Mouse (Mus musculus): Measurements from ENCODE around the gene Dll1.

Dll1 gene

DNA sequence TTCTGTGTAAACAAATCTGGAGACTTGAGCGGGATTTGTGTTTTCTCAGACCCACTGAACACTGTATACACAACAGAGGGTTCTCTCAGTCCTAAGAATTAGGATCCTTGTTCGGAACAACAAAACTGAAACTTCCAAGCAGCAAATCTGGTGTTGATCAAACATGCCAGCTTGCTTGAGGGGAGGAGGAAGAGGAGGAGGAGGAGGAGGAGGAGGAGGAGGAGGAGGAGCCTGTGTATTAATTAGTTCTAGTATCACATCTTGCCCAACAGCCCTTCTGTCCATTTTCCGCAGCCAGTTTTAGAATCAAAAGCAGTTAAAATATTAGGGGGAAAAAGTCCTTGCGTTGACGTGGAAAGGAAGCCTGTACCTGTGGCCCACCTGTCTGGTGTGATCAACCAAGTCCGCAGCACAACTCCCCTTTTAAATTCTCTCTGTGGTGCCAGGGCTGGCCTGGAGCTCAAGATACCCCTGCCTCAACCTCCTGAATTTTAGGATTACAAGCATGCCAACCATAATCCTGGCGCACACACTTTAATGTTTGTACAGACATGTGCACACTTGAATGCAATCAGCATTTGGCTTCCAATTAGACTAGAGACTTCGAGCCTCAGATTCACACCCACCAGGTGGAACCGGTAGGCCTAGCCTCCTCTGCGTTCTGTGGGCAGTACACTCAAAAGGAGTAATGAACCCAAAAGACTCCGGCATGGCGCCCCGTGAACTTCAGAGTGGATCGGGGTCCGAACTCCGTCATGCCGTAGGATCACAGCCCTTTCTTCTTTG lies 3.3 kb upstream of the Dll1 start:
- in situ Hi-C loops (cut with MboI; ENCODE audit: low sequenced_read_pairs), result no loop called here

- in situ Hi-C loops (cut with MboI; ENCODE audit: low sequenced_read_pairs), result no loop called here
Observed at GRCm38 (mm10) chr17:15378413-15379109, 1.9 kb upstream of the Dll1 start.

GRCm38 (mm10) chr17:15377901-15378300 lies 1.2 kb upstream of the Dll1 start:
- in situ Hi-C loops (cut with MboI; ENCODE audit: low sequenced_read_pairs), result no loop called here

DNA sequence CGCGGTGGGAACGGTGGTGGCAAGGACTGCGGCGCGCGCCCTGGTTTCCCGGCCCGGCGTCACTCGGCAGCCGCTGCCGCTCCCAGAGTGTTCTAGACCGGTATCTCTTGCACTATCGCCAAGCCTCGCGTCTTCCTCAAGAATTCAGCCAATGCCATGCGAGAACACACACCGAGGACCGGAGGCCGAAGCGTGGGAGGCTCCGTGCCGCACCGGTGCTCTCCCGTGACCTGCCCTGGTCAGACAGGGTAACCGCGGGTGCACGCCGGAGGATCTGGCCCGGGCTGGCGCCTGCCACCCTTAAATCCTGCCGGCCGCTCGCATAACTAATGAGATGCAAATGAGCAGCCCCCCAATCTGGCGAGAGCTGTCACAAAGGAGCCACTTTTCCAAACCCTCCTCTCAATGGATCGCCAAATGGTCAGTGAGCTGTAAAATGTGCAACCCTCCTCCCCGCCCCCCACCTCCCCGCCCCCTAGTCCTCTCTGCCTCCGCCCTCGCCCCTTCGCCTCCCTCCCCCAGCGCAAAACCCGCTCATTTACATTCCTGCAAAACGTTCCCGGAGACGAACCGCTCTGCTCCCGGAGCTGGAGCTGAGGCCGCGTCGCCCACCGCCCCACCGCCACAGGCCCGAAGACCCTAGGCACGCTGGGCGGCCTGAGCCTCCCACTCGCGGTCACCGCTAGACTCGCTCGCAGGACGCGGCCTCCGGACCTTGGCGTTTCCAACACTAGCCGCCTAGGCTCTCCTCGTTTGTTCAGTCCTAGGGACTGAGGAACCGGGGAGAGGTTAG lies 775 bp downstream of the Dll1 start:
- in situ Hi-C loops (cut with MboI; ENCODE audit: low sequenced_read_pairs), result no loop called here

DNA sequence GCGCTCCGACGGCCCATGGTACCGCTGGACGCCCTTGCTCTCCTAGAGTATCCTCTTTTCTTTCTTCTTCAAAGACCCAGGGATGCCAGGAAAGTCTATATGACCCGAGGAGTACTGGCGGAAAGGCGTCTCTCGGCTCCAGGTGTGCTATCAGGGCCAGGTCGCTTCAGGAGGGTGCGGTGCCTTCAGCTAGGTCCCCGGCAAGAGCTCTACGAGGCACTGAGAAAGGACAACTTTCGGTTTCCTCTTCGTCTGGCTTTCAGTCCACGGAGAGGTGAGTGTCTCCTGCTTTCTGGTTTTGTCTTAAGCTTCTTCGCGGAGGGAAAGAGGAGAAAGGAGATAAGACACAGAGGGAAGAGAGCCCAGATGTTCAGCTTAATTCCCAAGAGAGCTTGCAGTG lies 1.4 kb downstream of the Dll1 start:
- in situ Hi-C loops (cut with MboI; ENCODE audit: low sequenced_read_pairs), result no loop called here

DNA sequence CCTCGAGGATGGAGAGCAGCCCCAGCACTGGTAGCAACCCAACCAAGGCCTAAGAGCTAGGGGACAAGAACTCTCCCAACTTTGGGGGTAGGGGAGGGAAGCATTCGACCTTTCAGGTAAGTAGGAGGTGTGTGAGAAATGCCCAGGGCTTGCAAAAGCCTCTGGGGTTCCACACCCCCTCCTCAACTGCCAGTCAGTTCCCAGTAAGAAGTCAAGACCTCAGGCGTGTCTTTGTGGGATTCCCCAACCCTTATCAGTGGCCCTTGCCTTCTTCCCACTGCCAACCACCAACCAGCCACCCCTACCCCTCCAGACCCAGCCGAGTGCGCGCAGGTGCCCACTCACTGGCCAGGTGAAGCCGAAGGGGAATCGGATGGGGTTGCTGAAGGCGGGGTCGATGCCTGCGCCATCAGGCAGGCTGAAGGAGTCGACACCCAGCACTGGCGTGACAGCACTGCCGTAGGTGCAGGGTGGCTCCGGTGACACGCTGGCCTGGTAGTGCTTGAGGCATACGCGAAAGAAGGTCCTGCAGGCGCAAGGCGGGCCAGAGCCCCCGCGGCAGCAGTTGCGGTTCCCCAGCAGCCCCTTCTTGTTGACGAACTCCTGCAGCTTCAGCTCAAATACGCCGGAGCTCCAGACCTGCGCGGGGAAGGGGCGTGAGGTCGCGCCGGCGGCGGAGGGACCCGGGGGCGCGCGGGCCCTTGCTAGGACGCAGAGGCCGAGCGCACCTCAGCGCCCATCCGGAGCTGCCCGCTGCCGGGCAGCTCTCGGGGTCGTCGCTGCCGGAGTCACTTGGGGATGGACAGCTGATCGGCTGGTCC lies 2.1 kb downstream of the Dll1 start:
- in situ Hi-C loops (cut with MboI; ENCODE audit: low sequenced_read_pairs), result no loop called here

DNA sequence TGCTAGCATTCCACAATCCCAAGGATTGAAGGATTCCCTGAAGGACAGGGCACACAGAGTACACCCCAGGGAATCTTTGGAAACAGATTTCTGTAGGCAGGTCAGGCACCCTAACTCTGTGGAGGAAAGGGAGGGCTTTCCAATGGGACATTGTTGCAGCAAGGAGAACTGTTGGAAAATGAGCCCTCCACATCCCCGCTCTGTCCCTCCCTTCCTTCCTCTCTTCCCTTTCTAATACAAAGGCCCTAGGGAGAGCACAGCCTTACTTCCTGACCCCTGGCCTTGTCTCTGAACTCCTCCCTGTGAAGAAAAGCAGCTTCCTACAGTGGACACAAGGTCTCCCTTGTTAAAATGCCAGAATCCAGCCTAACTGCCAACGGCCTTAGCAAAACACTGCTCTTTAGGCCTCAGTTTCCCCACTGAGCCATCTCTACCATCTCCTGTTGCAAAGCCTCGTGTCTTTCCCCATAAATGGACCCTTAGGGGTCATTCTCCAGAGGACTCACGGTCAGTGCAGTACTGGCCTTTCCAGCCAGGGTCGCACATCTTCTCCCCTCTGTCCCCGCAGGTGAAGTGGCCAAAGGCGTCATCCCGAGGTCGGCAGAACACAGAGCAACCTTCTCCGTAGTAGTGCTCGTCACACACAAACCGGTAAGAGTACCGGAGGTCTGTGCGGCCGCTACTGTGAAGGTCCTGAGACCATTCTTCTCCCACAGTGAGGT lies 3.6 kb downstream of the Dll1 start:
- in situ Hi-C loops (cut with MboI; ENCODE audit: low sequenced_read_pairs), result no loop called here

GRCm38 (mm10) chr17:15371967-15372835 lies 4.5 kb downstream of the Dll1 start:
- in situ Hi-C loops (cut with MboI; ENCODE audit: low sequenced_read_pairs), result no loop called here

DNA sequence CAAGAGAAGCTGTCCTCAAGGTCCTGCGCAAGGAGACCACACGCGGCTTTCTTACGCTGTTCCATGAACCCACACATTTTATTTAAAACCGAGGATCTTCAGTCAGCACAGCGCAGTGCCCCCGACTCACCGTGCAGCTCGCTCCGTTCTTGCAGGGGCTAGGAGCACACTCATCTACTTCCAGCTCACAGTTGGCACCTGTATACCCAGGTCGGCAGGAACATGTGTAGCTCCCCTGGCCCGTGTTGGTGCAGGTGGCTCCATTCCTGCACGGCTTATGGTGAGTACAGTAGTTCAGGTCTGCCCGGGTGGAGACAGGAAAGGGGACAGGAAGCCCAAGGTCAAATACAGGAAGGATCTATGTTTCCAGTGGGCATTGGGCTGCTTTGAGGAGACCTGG lies 6.3 kb downstream of the Dll1 start:
- in situ Hi-C loops (cut with MboI; ENCODE audit: low sequenced_read_pairs), result no loop called here

DNA sequence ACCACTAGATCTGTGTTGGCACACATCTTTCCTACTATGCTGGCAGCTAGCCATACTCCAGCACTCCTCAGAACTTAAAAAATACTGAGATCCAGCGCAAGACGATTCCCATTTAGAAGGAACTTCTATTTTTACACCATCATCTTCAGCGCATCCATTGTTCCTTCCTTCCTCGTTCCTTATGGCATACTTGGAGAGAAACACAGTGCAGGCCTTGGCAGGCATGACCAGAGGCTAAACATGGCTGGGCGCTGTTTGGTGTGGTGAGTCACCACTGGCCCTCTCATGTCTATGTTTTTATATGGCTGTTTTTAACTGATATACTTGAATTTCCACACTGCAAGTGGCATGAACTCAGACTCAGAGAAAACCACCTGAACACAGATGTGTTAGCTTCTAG lies 11.0 kb downstream of the Dll1 start:
- in situ Hi-C loops (cut with MboI; ENCODE audit: low sequenced_read_pairs), result no loop called here

- in situ Hi-C loops (cut with MboI; ENCODE audit: low sequenced_read_pairs), result no loop called here
Observed at GRCm38 (mm10) chr17:15363656-15364055, 13.0 kb downstream of the Dll1 start.

DNA sequence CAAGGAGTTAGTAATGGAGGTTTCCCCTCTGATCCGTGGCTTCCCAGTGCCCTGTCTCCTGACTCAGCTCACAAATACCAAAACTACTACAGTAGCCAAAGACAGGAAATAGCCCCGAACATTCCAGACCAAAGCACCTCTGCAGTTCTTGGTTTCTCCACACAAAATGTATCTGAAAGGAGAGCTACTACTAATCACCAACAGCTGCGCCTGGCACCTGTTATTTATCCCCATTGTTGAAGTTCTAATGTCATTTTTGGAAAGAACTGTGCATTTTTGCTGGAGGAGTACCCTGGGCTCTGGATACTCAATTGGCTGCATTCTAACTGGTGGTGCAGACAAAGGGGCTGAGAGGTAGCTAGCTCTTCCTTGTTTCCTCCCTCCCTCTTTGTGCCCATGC lies 19.6 kb downstream of the Dll1 start:
- in situ Hi-C loops (cut with MboI; ENCODE audit: low sequenced_read_pairs), result no loop called here

DNA sequence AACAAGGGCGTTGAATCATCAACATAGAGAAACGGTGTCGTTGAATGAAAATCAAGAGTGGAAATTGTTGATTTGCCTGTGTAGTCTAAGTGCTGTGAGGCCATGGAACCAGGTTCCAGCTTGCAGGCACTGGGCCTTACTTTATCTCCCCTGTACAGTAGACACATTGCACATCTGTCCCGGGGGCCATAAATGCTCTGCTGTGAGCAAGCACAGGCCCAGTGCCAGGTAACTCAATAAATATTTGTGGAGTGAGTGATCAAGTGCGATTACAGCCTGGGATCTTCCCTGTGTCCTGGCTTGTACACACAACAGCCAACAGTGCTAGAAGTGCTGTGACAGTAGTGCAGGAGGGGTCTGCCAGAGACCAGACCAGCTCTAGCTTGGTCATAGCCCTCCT lies 20.1 kb downstream of the Dll1 start:
- in situ Hi-C loops (cut with MboI; ENCODE audit: low sequenced_read_pairs), result no loop called here

GRCm38 (mm10) chr17:15355072-15355471 lies 21.6 kb downstream of the Dll1 start:
- in situ Hi-C loops (cut with MboI; ENCODE audit: low sequenced_read_pairs), result no loop called here

DNA sequence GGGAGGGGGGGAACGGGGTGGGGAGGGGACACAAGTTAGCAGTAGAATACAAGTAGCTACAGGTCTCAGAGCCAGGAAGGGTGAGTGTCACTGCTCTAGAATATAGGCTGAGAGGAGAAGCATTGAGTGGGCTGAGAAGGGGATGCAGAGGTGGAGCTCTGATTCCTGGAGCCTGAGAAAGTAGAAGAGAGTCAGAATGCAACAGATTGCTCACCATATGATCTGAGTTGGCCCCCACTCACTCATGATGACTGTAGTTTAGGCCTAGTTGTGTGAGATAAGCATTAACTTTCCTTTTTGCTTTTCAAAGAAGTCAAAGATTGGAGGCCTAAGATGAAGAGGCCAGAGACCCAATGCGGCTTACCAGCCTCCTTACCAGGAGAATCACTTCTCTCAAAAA lies 22.7 kb downstream of the Dll1 start:
- in situ Hi-C loops (cut with MboI; ENCODE audit: low sequenced_read_pairs), result no loop called here

DNA sequence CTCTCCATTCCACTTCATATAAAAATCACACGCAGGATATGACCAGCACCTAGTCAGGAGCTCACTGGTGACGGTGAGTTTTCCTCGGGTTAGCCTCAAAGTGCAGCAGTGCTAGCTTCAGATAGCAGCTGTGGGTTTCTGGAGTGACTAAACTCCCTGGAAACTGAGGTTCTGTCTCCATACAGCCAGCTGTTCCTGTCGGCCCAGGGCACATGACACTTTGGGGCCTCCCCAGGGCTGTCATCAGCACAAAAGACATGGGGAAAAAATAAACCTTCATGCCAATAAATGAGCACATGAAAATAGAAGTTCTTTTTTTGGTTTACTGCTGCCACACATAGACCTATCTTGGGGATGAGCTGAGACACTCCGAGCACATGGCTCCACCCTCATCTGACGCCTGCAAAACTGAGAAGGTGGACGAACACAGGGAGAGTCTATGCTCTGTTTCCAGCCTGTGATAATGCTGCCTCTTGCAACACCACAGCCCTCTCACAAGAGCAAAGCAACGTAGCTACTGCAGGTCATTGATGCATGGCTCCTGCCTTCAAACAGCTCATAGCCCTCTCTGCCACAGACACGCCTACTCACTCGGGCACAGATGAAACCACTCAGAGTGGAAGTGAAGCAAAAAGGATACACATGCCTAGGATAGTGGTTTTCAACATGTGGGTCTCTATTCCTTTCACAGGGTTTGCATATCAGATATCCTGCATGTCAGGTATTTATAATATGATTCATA lies 23.6 kb downstream of the Dll1 start:
- in situ Hi-C loops (cut with MboI; ENCODE audit: low sequenced_read_pairs), result no loop called here

DNA sequence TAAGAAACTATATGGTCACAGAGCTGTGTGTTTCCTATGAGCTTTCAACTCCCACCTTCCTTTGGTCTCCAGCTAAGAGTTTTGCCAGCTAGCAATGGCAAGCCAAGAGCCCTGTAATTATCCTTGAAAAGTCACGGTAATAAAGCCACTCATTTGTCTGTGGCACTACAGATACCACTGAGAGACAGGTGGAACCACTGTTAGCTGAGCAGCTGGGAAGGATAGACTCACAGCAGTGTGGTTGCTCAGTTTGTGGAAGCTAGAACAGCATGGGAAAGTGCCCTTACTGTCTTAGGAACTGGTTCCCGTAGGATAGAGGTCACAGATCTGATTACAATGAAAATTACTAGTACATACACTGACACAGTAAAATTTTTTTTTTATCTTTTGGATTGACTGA lies 26.5 kb downstream of the Dll1 start:
- in situ Hi-C loops (cut with MboI; ENCODE audit: low sequenced_read_pairs), result no loop called here

DNA sequence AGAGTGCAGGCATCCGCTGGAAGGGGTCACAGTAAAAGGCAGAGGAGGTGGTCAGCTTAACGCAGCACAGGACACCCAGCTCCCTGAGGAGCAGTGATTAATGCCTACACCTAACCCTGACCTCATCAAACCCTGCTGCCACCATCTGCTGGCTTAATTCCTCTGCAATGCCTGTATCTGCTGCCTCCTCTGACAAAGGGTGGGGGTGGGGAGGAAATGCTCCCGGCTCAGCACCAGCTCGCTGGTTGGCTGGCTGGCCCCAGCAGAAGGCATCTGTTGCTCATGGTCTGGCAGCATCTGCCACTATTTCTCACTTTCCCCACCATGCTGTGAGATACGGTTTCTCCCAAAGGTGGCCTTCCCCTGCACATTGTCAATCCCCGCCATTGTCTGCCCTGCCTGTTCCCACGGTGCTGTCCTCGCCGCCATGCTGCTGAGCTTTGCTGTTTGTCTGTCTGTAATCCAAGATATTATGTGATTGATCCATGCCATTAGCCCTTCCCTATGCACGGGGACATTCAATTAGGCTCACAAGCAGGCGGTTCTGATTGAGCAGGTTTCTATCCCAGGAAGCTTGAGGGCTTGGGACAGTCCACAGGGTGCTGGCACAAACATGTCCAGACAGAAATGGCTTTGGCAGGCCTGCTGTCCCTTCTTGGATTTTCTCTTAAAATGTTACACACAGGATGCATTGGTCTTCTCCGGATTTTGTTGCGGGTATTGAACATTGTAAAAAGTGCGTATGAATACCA lies 33.4 kb downstream of the Dll1 start:
- in situ Hi-C loops (cut with MboI; ENCODE audit: low sequenced_read_pairs), result no loop called here

All from CH12F3 (cell line).